Mouse (Mus musculus): ENCODE measurements around the gene Slfn8.
"Not testable (repeated sequence)": the region's sequence is repeated elsewhere in the genome, so short reads cannot be mapped to it uniquely, and the experiment has no call there.

The Slfn8 gene

GRCm38 (mm10) chr11:83020621-83021020 is at the start of gene Slfn8:
Gene Slfn8 (minus strand): TSS chr11:83020810.
- peak; percentile 7 to 47 for DNase-seq

- no peak for DNase-seq
Measured at GRCm38 (mm10) chr11:83067982-83068694, 47.5 kb upstream of the Slfn8 start.

- DNase-seq: peak; percentile 22 to 33
Measured at GRCm38 (mm10) chr11:83066640-83067531, 46.3 kb upstream of the Slfn8 start.

GRCm38 (mm10) chr11:83065441-83066344 is 45.1 kb upstream of the Slfn8 start:
- DNase-seq: no peak

- DNase-seq: peak; percentile 44 to 50
Measured at GRCm38 (mm10) chr11:83064946-83065345, 44.3 kb upstream of the Slfn8 start, which contains the start of gene Slfn2. Gene Slfn2 (plus strand): TSS chr11:83065112.

- no peak for DNase-seq
Measured at GRCm38 (mm10) chr11:83063941-83064349, 43.3 kb upstream of the Slfn8 start.

GRCm38 (mm10) chr11:83063126-83063525 is 42.5 kb upstream of the Slfn8 start:
- DNase-seq: no peak

- DNase-seq: no peak
Measured at GRCm38 (mm10) chr11:83061806-83062205, 41.2 kb upstream of the Slfn8 start.

- DNase-seq: no peak
Measured at GRCm38 (mm10) chr11:83060412-83061020, 39.9 kb upstream of the Slfn8 start.

- peak; percentile 55 to 81 for DNase-seq
Measured at GRCm38 (mm10) chr11:83057863-83058262, 37.3 kb upstream of the Slfn8 start.

GRCm38 (mm10) chr11:83045642-83046041 is 25.0 kb upstream of the Slfn8 start:
- DNase-seq: no peak

- no peak for DNase-seq
Measured at GRCm38 (mm10) chr11:83043891-83044290, 23.3 kb upstream of the Slfn8 start.

- no peak for DNase-seq
Measured at GRCm38 (mm10) chr11:83041000-83041399, 20.4 kb upstream of the Slfn8 start.

GRCm38 (mm10) chr11:83040325-83040724 is 19.7 kb upstream of the Slfn8 start:
- no peak for DNase-seq

GRCm38 (mm10) chr11:83039796-83040195 is 19.2 kb upstream of the Slfn8 start:
- DNase-seq: no peak

- DNase-seq: no peak
Measured at GRCm38 (mm10) chr11:83039156-83039555, 18.5 kb upstream of the Slfn8 start.

GRCm38 (mm10) chr11:83038686-83039085 is 18.1 kb upstream of the Slfn8 start:
- DNase-seq: not testable (repeated sequence)

- peak in 1 of 2 experiments; percentile 10 for DNase-seq
Measured at GRCm38 (mm10) chr11:83019561-83020519, 770 bp downstream of the Slfn8 start.

GRCm38 (mm10) chr11:83016093-83016492 is 4.5 kb downstream of the Slfn8 start:
- no peak for DNase-seq

- no peak for DNase-seq
Measured at GRCm38 (mm10) chr11:83013356-83013755, 7.3 kb downstream of the Slfn8 start.
